Mouse (Mus musculus) embryo, embryonic 9.5 days (tissue): Measurements from ENCODE around the gene Dsel.

Experiments
- DNase-seq: peaks from one replicate; pipeline ENCODE4 v3.0.0-alpha.2; 2017; ENCODE audit errors: extremely low spot score

Gene Dsel

DNA sequence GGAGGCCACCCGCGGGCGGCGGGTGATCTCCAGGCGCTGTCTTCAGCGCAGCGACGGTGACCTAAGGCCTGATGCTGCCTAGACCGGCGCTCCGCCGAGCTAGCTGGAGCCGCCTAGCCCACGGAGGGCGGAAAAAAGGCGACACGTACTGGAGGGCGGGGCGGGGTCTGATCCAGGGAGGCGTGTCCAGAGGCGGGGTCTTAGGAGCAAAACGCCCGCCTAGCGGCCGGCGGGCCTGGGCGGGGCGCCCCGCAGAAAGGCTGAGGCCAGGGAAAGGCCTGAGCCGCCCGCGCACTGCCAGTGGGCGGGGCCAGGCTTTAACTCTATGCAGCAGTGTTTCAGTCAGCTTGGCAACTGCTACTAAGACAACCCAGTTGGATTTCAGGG lies at the start of gene Dsel:
Dsel (minus strand) TSS at position 140 of the 387 bp plus-strand sequence.
- DNase-seq, result peak; percentile 91

DNA sequence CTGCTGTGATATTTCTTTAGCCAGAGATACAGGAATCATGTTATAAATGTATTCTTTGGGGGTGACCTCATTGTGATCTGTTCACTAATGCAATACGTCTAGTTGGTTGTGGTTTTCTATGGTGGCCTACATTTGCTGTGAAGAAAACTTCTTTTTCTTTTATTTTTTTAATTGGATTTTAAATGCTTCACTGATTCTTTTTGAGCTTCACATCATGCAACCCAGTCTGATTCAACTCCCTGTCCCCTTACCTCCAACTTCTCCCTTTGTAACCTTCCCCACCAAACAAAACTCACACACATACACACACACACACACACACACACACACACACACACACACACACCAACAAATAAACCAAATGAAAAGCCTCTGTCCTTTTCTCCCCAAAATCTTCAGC lies 46.7 kb upstream of the Dsel start:
- DNase-seq, result no peak

DNA sequence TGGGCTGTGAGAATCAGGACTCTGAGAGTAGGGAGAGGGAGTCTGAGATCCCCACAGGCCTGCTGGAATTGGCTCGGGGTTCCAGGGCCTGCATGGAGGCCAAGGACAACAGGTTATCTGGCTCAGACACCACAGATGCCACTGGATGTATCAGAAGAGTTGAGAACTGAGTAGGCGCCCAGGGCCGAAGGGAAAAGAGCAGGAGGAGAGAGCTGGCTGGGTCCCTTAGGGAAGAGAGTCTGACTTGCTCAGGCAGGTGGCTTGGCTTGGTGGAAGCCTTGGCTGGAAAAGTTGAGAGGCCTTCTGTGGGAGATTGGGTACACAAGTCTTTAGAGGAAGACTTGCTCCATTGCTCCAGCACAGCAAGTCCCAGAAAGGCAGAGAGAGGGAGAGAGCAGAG lies 18.6 kb upstream of the Dsel start:
- no peak for DNase-seq

DNA sequence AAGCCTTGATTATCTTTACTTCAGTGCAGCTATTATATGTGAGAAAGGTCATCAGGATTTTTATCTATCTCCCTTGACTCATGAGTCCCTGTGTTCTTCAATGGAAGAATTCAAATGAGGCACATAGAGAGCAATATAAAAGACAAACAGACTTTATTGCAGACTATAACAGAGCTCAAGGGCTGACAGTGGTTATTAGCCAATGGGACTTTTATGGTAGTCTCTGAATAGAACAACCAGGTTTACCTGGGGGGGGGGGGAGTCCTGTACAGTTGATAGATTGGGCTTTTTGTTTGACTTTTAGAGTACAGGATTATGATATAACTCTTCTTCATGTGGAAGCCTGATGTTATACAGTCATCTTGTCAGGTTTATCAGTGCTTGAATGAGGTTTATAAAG lies 11.1 kb upstream of the Dsel start:
- DNase-seq, result no peak

DNA sequence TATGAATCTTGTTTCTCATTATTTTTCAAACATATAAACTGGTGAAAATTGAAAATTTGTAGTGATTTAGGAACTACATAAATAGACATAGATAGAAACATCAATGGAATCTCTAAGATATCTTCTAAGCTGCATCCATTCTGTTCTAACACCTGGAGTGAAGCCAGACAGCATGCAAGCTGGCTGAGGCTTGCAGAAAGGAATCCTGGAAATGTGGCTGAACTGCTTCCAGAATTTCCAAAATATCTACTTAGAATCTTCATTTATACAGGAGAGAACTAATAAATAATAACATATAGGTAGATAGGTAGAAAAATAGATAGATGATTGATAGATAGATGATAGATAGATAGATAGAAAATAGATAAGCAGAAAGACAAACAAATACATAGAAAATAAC lies 8.5 kb upstream of the Dsel start:
- DNase-seq, result no peak

DNA sequence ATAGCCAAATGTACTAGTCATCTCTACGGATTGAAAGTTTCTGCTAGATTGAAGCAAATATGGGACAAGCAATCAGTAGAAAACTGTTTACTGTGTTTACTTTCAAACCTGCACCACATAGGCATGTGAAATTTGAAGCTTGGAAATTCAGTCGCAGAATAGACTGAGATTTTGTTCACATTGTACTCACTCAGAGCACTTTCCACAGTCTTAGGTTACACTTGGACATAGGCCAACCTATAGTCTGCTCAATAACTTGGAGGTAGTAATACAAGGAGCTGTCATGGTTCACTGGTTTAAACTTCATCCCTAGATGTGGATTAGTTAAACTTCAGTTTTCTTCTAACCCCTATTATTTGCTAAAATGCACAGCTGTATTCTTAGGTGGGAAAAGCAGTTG lies 749 bp upstream of the Dsel start:
- DNase-seq, result no peak

DNA sequence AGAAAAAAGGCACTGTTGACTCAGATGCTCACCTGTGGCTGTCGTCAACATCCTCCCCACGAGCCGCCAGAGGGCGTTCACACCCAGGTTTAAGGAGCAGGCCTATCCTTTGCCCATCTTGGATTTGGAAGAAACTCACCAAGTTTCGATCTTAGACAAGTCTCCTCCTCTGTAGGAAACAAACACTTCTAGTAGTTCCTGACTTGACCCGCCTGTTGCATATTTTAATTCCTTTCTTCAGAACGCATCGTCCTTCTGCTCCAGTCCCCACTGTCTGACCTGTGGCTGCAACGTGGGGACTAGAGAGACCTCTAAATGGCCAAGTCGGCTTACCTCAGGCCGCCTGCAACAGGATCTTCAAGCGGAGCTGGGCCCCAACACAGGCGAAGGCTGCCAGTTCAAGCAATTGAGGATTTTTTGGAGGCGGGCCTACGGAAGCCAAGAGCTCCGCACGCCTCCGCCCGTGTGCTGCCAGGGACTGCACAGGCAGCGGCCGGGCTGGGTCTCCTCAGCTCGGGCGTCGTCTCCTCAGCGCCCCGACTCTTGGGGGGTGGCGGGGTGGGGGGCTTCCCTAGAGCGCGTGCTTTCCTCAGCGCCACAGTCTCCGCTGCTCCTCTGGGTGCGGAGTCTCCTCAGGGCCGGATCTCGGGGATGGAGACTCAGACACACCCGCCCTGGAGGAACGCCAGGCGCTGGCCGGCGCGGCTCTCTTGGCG lies 497 bp downstream of the Dsel start:
- DNase-seq, result peak; percentile 78

DNA sequence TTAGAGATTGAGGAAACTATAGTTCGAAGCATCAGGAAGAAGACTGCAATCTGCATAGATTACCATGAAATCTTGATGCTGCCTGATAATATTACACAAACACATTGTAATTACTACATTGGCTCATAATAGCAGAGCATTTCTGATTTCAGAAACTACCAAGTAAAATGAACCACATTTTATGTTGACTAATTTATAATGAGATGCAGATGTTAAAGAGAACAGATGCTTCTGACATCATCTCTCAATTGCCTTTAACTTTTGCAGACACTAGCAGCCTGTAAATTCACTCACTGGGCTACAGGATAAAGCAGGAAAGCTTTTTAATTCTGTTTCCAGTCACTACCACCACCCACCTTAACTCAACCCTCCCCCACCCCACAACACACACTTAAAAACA lies 6.9 kb downstream of the Dsel start:
- DNase-seq, result no peak

DNA sequence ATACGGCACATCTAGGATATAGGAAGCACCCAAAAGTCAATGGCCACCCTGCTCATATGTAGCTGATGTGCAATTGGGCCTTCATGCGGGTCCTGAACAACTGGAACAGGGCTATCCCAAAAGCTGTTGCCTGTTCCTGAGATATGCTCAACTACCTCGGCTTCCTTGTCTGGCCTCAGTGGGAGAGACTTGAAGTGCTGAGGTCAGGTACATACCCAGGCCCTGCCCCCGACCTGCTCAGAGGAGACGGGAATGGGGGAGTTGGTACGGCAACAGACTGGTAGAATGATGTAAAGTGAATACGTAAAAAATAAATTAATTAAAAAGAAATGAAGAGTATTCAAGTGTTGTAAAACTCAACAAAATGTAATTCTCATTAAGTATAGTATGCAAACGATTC lies 12.3 kb downstream of the Dsel start:
- DNase-seq, result no peak

DNA sequence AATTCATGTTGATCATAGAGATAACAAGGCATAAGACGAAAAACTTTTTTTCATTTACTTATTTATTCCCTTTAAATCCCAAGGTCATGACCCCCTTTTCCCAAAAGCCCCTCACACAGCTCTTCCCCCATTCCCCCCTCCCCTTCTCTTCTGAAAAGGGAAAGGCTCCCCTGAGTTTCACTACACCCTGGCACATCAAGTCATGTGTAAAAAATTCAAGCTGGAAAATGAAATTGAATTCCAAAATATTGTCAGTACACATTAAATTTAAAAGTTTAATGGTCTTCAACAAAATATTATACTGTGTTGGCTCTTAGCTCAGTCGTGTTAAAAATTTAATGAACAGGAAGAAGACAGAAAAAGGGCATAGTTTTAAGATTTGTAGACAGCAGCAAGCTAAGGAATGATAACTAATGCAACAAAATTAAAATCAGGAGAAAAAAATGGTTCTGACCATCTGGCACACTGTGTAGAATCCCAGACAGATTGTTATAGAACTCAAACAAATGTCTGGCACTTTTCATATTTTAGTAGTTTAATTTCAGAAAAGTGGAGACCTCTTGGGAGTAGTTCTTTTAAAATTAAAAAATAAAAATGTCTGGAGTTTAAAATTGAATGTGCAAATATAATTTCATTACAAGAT lies 31.0 kb downstream of the Dsel start:
- no peak for DNase-seq
